Mouse (Mus musculus): Measurements from ENCODE around the gene Sh2b3. TPM values are rescaled to one million over a fixed set of nuclear protein-coding genes. Genes with fewer than 3 reads are reported as not detected.
A peak's percentile ranks its signal among the peaks of the same experiment; 100 is the strongest.

The Sh2b3 gene
- polyA plus RNA-seq, 1 experiment from 2014 or later: 7.9 TPM

- no peaks in the 10 kb centered on the region for H3K27me3 ChIP-seq (ENCODE audit: control insufficient read depth, insufficient read depth, low read length)
- under 1% methylated on average over 33 of the region's 33 CpGs for WGBS
- H3K36me3 ChIP-seq (ENCODE audit: control insufficient read depth, insufficient read depth, low read length): no peaks in the 10 kb centered on the region
- H3K9me3 ChIP-seq (ENCODE audit: control insufficient read depth, low read length): no peaks in the 10 kb centered on the region
- H3K4me2 ChIP-seq (replicated peaks; ENCODE audit: low read depth): peak overlapping the region; percentile 88
- peak; percentile 99 for TF ChIP-seq CTCF (IDR thresholded peaks at IDR 0.05; ENCODE audit: low read depth)
- TF ChIP-seq EP300 (optimal IDR thresholded peaks at IDR 0.05): no peak
- H3K4me3 ChIP-seq (ENCODE audit: low read depth, low read length): peak overlapping the region; percentile 48
- peak; percentile 52 for ATAC-seq (ENCODE audit: low FRiP score, low TSS enrichment)
- H3K27ac ChIP-seq (replicated peaks): peak overlapping the region; percentile 13; the same call in 1 of the 2 replicates
- DNase-seq (ENCODE audit: low spot score): peak; percentile 86
- H3K9ac ChIP-seq (ENCODE audit: low read length): peak overlapping the region; percentile 60
- peaks cover 5% of the 10 kb centered on the region for H3K4me1 ChIP-seq (replicated peaks; ENCODE audit: control insufficient read depth, insufficient read depth)
Observed at GRCm38 (mm10) chr5:121842665-121843118, 5.2 kb upstream of the Sh2b3 start.

DNA sequence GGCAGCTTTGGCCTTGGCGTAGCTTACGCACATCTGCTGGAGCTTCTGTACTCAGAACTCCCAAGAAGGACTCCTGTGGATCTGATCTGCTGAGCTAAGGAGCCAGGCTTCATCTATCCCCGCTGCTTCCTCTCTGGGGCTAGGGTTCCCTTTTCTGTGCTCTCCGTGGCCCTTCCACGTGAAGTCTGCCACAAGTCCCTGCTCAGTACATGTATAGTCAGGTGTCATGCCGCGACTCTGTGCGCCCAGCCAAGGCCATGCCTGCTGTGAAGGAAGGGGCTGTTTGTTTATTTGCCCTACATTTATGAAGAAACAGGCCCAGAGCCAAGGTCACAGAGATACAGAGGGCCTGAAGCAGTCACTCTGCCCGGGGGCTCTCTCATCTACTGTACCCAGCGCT lies 4.5 kb upstream of the Sh2b3 start:
- Histone ChIP-seq H3K4me3 (ENCODE audit: low read depth, low read length) (no peak overlapping the region), H3K4me1 (replicated peaks; ENCODE audit: control insufficient read depth, insufficient read depth) (peaks cover 7% of the 10 kb centered on the region), H3K27me3 (ENCODE audit: control insufficient read depth, insufficient read depth, low read length) (no peaks in the 10 kb centered on the region), H3K9me3 (ENCODE audit: control insufficient read depth, low read length) (no peaks in the 10 kb centered on the region), H3K36me3 (ENCODE audit: control insufficient read depth, insufficient read depth, low read length) (no peaks in the 10 kb centered on the region), H3K27ac (replicated peaks) (peak overlapping the region; percentile 6; the same call in 1 of the 2 replicates), H3K9ac (ENCODE audit: low read length) (no peak overlapping the region), H3K4me2 (replicated peaks; ENCODE audit: low read depth) (no peak overlapping the region)
- 48% methylated on average over 10 of the region's 10 CpGs for WGBS
- no peak for DNase-seq (ENCODE audit: low spot score)
- ATAC-seq (ENCODE audit: low FRiP score, low TSS enrichment): no peak
- TF ChIP-seq CTCF (IDR thresholded peaks at IDR 0.05; ENCODE audit: low read depth) (no peak), EP300 (optimal IDR thresholded peaks at IDR 0.05) (no peak)

DNA sequence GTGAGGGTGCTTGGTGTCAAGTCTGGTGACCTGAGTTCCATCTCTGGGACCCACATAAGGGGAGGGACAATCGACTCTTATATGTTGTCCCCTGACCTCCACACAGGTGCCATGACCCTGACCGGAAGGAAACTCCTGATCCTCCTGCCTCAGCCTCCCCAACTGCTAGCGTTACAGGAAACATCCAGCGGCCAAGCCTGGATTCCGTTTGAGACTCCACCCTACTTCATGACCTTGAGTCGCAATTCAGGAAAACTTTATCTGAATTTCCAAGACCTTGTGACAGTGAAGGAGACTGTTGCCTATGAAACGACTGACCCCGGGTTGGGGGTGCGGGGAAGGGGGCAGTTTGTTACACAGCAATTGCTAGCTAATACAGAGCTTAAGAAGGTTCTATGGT lies 4.1 kb upstream of the Sh2b3 start:
- no peaks in the 10 kb centered on the region for H3K36me3 ChIP-seq (ENCODE audit: control insufficient read depth, insufficient read depth, low read length)
- no peaks in the 10 kb centered on the region for H3K27me3 ChIP-seq (ENCODE audit: control insufficient read depth, insufficient read depth, low read length)
- TF ChIP-seq CTCF (IDR thresholded peaks at IDR 0.05; ENCODE audit: low read depth) (no peak), EP300 (optimal IDR thresholded peaks at IDR 0.05) (no peak)
- H3K4me2 ChIP-seq (replicated peaks; ENCODE audit: low read depth): no peak overlapping the region
- WGBS: 86% methylated on average over 9 of the region's 9 CpGs
- no peak overlapping the region for H3K9ac ChIP-seq (ENCODE audit: low read length)
- H3K4me1 ChIP-seq (replicated peaks; ENCODE audit: control insufficient read depth, insufficient read depth): peaks cover 7% of the 10 kb centered on the region
- DNase-seq (ENCODE audit: low spot score): no peak
- ATAC-seq (ENCODE audit: low FRiP score, low TSS enrichment): no peak
- no peak overlapping the region for H3K27ac ChIP-seq (replicated peaks)
- H3K4me3 ChIP-seq (ENCODE audit: low read depth, low read length): no peak overlapping the region
- no peaks in the 10 kb centered on the region for H3K9me3 ChIP-seq (ENCODE audit: control insufficient read depth, low read length)

DNA sequence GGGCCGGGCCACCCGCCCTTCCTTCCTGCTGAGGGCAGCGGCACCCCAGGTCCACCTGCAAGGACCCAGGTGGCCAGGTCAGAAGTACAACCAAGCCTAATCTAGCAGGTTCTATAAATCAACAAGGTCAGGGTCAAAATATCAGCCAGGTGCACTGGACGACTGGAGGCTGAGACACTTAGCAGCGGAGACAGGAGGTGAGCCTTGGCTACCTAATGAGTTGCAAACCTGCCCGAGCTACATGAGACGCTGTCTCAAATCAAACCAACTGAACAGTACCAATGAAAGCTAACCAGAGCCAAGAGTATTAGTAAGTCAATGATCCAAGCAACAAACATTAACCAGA lies 1.7 kb upstream of the Sh2b3 start:
- Histone ChIP-seq H3K4me3 (ENCODE audit: low read depth, low read length) (peak overlapping the region; percentile 74), H3K27ac (replicated peaks) (peak overlapping the region; percentile 92), H3K4me2 (replicated peaks; ENCODE audit: low read depth) (peak overlapping the region; percentile 80), H3K4me1 (replicated peaks; ENCODE audit: control insufficient read depth, insufficient read depth) (peaks cover 7% of the 10 kb centered on the region), H3K9me3 (ENCODE audit: control insufficient read depth, low read length) (no peaks in the 10 kb centered on the region), H3K36me3 (ENCODE audit: control insufficient read depth, insufficient read depth, low read length) (no peaks in the 10 kb centered on the region), H3K9ac (ENCODE audit: low read length) (peak overlapping the region; percentile 69), H3K27me3 (ENCODE audit: control insufficient read depth, insufficient read depth, low read length) (no peaks in the 10 kb centered on the region)
- ATAC-seq (ENCODE audit: low FRiP score, low TSS enrichment): no peak
- WGBS: 27% methylated on average over 7 of the region's 7 CpGs
- no peak for TF ChIP-seq CTCF (IDR thresholded peaks at IDR 0.05; ENCODE audit: low read depth)
- no peak for TF ChIP-seq EP300 (optimal IDR thresholded peaks at IDR 0.05)
- no peak for DNase-seq (ENCODE audit: low spot score)

DNA sequence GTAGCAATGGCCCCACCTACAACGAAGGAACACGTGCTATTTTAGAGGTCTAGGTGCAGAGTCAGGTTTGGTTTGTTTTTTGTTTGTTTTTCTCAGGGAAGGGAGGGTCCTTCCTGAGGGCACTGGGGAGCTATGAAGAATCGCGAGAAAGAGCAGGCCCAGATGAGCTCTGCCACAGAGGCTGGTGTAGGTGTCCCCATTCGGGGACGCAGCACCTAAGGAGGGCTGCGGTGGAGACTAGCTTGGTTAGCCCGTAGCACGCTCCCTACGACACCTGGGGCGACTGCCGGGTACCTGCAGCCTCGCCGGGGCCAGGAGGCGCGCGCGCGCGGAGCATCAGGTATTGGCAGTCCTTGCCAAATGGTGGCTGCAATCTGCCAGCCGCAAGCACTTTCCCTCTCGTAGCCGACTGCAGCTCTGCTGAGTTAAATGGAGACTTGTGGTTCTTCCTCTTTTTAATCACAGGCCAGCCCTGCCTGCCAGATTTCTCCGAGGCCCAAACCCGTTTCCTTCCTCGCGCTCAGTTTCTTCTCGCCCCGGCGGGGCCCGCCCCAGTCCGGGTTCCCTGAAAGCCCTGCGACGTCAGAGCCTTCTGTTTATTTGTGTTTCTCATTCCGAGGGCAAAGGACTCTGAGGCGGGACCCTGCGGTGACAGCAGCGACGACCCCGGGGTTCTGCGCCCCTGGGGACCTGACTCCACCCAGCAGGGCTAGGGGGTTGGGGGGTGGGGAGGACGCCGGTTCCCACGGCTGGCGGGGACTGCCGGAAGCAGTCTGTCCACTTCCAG lies 1.1 kb upstream of the Sh2b3 start:
- Histone ChIP-seq H3K4me1 (replicated peaks; ENCODE audit: control insufficient read depth, insufficient read depth) (peaks cover 13% of the 10 kb centered on the region), H3K9me3 (ENCODE audit: control insufficient read depth, low read length) (no peaks in the 10 kb centered on the region), H3K36me3 (ENCODE audit: control insufficient read depth, insufficient read depth, low read length) (no peaks in the 10 kb centered on the region), H3K4me3 (ENCODE audit: low read depth, low read length) (peak overlapping the region; percentile 74), H3K4me2 (replicated peaks; ENCODE audit: low read depth) (peak overlapping the region; percentile 80), H3K27ac (replicated peaks) (peak overlapping the region; percentile 92), H3K27me3 (ENCODE audit: control insufficient read depth, insufficient read depth, low read length) (no peaks in the 10 kb centered on the region), H3K9ac (ENCODE audit: low read length) (peak overlapping the region; percentile 69)
- peak; percentile 74 for DNase-seq (ENCODE audit: low spot score)
- WGBS: 4% methylated on average over 46 of the region's 46 CpGs
- ATAC-seq (ENCODE audit: low FRiP score, low TSS enrichment): peak; percentile 22
- TF ChIP-seq EP300 (optimal IDR thresholded peaks at IDR 0.05) (peak; percentile 84), CTCF (IDR thresholded peaks at IDR 0.05; ENCODE audit: low read depth) (no peak)
